Mouse (Mus musculus): ENCODE results near the gene Pacsin3.
"Not testable (repeated sequence)": the region's sequence is repeated elsewhere in the genome, so short reads cannot be mapped to it uniquely, and the experiment has no call there.

Gene Pacsin3

GRCm38 (mm10) chr2:91255661-91256150 lies at the start of gene Pacsin3:
Gene Pacsin3, plus strand, starts transcription at chr2:91255954.
- DNase-seq (ENCODE audit: low spot score in 2 of 2), result no peak

GRCm38 (mm10) chr2:91206254-91206775 lies 49.4 kb upstream of the Pacsin3 start:
- DNase-seq (ENCODE audit: low spot score in 2 of 2), result no peak

DNA sequence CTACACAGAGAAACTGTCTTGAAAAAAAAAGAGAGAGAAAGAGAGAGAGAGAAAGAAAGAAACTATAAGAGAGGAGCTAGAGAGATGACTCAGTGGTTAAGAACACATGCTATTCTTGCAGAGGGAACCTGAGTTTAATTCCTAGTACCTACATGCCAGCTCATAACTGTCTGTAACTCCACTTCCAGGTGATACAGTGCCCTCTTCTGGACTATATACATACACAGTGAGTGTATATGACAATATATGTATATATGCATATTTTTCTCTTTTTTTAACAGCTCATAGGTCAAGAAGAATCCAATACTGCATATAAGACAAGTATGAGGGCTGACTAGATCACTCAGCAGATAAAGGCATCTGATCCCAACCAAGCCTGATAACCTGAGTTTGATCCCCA lies 42.4 kb upstream of the Pacsin3 start:
- no peak for DNase-seq (ENCODE audit: low spot score in 2 of 2)

- DNase-seq (ENCODE audit: low spot score in 2 of 2), result peak; percentile 40 to 58
Measured at GRCm38 (mm10) chr2:91217032-91217431, 38.7 kb upstream of the Pacsin3 start.

GRCm38 (mm10) chr2:91220501-91220900 lies 35.3 kb upstream of the Pacsin3 start:
- no peak for DNase-seq (ENCODE audit: low spot score in 2 of 2)

- DNase-seq (ENCODE audit: low spot score in 2 of 2), result no peak
Measured at GRCm38 (mm10) chr2:91223614-91224013, 32.1 kb upstream of the Pacsin3 start.

DNA sequence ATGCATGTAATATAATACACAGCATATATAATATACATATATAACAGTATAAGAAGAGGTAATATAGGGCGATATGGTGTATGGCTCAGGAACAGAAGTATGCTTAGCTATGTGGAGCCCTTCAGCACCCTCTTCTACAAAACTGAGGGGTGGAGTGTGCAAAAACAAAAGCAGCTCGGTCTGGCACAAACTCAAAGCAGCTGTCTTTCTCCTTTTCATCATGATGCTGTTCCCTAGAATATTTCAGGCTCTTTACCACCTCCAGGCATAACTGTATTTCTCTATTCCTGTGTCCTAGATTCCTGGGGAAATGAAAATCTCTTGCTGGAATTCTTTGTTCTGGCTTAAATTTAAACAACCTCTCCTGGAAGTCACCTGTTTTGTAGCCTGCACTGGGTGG lies 26.0 kb upstream of the Pacsin3 start:
- no peak for DNase-seq (ENCODE audit: low spot score in 2 of 2)

GRCm38 (mm10) chr2:91236601-91237510 lies 18.9 kb upstream of the Pacsin3 start, which contains the start of gene Ddb2:
Gene Ddb2, minus strand, starts transcription at chr2:91236982.
- DNase-seq (ENCODE audit: low spot score in 2 of 2), result peak; percentile 92 to 97

GRCm38 (mm10) chr2:91237511-91238080 lies 18.2 kb upstream of the Pacsin3 start:
- DNase-seq (ENCODE audit: low spot score in 2 of 2), result not testable (repeated sequence)

- DNase-seq (ENCODE audit: low spot score in 2 of 2), result no peak
Measured at GRCm38 (mm10) chr2:91242547-91242946, 13.2 kb upstream of the Pacsin3 start.

- DNase-seq (ENCODE audit: low spot score in 2 of 2), result no peak
Measured at GRCm38 (mm10) chr2:91243416-91243815, 12.3 kb upstream of the Pacsin3 start.

DNA sequence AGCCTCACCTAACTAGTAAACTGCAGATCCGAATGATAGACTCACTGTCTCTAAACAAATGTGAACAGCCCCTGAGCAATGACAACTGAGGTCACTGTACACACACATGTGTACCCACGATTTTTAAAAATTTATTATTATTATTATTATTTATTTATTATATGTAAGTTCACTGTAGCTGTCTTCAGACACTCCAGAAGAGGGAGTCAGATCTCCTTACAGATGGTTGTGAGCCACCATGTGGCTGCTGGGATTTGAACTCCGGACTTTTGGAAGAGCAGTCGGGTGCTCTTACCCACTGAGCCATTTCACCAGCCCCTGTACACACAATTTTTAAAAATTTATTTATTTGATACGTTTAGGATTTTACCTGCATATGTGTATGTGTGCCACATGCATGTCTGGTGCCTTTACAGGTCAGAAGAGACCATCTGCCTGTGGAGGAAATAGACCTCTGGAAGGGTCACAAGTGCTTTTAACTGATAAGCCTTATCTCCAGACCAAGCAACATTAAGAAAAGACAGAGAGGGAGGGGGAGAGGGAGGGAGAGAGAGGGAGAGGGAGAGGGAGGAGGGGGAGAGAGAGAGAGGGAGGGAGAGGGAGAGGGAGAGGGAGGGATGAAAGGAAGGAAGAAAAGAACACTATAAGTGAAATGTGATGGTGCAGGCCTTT lies 11.1 kb upstream of the Pacsin3 start:
- no peak for DNase-seq (ENCODE audit: low spot score in 2 of 2)

DNA sequence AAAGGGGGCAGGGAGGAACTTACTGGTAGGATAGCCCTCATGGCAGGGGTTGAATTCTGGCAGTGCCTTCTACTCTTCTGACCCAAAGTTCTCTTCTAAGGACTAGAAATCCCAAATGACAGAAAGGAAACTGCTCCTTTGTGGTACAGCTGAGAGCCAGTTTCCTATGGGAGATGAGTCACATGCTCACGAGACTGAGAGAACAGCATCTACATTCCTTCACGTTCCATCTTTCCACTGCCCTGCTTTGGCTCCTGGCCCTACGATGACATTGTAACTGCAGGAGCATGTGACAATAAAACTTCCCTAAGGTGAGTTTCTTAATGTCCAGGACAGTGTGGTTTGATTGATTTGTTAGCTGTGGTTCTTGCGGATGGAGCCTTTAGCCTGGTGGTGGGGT lies 7.4 kb upstream of the Pacsin3 start:
- DNase-seq (ENCODE audit: low spot score in 2 of 2), result no peak

DNA sequence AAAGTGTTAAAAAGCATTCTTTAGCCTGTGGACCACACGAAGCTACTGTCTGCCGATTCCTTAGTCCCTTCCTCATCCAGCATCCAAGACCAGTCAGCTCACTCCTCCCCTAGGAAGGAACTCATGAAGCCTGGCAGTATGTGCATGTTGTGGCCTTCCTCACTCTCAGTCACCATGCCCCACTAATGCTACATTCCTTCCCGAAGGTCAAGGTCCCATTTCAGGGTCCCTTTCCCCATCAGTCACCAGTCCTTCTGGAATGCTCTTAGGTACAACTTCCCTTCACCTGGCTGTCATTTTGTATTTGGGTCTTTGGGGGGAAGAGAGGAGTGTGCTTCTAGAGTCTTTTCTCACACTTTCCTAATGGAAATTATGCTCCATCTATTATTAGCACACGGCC lies 3.8 kb upstream of the Pacsin3 start:
- no peak for DNase-seq (ENCODE audit: low spot score in 2 of 2)

DNA sequence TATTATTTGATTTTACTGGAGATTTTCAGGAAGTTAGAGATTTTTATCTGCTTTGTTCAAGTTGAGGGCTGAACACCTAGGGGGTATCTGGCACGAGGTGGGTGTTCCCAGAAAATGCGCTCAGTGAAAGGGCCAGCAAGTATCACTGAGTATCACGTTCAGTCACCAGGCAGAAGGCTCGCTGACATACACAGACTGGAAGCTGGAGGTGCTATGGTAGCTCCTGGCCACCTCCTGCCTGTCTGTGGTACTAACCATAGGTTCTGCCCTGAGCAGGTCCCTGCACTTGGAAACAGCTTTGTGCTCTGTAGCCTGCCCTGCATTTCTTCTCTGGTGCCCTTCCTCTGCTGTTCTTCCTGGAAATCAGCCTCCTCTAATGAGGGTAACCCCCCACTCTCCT lies 3.2 kb upstream of the Pacsin3 start:
- no peak for DNase-seq (ENCODE audit: low spot score in 2 of 2)

- no peak for DNase-seq (ENCODE audit: low spot score in 2 of 2)
Measured at GRCm38 (mm10) chr2:91254725-91255380, 901 bp upstream of the Pacsin3 start.

- DNase-seq (ENCODE audit: low spot score in 2 of 2), result no peak
Measured at GRCm38 (mm10) chr2:91256256-91257125, 737 bp downstream of the Pacsin3 start.

DNA sequence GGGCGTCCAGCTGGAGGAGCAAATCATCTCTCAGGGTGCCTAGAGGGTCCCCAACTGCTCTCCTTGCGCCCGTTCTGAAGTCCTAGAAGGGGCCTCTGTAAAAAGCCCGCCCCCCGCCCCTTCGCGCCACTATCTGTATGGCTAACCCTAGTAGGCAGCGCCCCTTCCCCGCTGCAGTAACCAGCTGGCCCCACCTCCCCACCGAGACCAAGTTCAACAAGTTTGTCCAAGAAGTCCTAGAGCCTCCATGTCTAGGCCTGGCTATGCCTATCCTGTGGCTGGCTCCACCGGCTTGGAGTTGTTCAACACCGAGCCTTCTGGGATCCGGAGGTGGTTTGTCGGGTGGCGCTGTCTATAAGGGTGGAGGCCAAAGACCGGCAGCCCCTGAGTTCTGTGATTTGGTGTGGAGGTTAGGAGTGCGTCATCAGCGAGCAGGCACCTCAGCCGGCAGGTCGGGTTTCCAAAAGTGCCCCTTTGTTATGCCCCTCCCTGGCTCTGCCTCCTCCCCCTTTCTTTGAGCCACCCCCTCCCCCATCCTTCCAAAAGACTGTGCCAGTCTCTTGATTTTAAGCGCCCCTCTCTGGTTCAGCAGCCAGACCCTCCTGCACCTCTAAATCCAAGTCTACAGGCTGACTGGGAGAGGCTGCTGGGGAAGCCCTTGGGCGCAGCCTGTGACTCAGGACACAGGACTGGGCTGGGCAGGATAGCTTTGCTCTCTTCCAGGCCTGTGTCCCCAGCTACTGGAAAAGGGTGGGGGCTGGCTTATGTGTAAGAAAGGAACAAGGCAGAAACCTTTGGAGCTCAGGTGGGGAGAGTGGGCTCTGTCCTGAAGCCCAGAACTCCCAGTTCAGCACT lies 1.6 kb downstream of the Pacsin3 start:
- DNase-seq (ENCODE audit: low spot score in 2 of 2), result no peak

- DNase-seq (ENCODE audit: low spot score in 2 of 2), result no peak
Measured at GRCm38 (mm10) chr2:91258054-91258453, 2.3 kb downstream of the Pacsin3 start.

DNA sequence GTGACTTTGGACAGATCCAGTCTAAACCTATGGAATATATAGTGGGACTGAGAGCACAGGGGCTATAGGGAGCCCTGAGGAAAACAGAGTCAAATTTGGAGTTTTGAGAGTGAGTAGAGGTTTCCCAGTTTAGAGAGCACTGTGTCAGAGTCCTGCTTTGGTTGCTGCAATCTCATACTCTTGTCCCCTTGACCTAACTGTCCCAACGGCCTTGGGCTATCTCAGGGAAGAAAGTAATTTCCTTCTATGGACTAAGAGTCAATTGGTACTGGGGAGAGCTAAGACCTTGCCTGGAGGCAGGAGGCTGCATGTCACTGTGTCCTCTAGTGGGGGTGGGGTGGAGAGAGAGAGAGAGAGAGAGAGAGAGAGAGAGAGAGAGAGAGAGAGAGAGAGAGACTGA lies 3.1 kb downstream of the Pacsin3 start:
- DNase-seq (ENCODE audit: low spot score in 2 of 2), result no peak
